Comparison of ENCODE assay signal across 17 mouse cellular contexts in the genomic region with DNA sequence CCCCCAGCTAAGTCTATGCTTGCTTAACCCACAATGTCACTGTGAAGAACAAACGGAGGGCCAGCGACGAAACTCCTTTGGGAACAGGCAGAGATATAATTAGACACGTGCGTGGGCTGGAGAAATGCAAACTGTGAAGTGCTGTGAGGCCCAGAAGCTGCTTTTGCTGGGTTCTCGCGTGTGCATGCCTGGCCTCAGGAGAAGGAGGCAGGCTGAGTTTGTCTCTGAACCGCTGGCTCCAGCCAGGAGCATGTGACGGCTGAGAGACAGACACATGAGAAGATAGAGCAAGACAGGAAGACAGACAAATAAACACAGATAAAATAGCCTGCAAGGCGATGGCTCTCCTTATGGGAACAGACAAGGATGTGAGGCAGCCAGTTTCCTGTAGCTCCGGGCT. TPM values are rescaled to one million over a fixed set of nuclear protein-coding genes. Genes with fewer than 3 reads are reported as not detected.
DNase-seq lines count a peak whose midpoint lies in the region; TF ChIP-seq lines count a peak whose summit lies in the region.
"Had no signal": no experiment of that assay in that cellular context is flagged by ENCODE, and none has a peak within 500 bp of the region (broad histone marks: within the 10 kb centered on the region; RNA-seq: fewer than 3 reads in every experiment).

No protein-coding gene starts in this region.

- no peak for TF ChIP-seq POLR2A in olfactory bulb, adult 2 months (IDR thresholded peaks at IDR 0.05; ENCODE audit: insufficient read depth, low read depth, low read length)

- no peaks in the 10 kb centered on the region for H3K36me3 ChIP-seq in limb, embryonic 10.5 days
- H3K36me3 ChIP-seq: G1E; midbrain, embryonic 10.5 days had no signal

- DNase-seq in cerebellum, postnatal 36 days: peak; percentile 22 to 27
- no peak for DNase-seq in cerebellum, postnatal 14 days
- DNase-seq in layer of hippocampus, adult 2 months (ENCODE audit: low spot score in 2 of 2): peak in 1 of 2 experiments; percentile 50
- DNase-seq in layer of hippocampus, postnatal 10 days (ENCODE audit: low spot score in 2 of 2): no peak
- peak; percentile 47 to 52 for DNase-seq in frontal cortex, postnatal 10 days (ENCODE audit: low spot score in 2 of 2)
- DNase-seq in thymus, postnatal 0 days (ENCODE audit: low spot score): no peak
- DNase-seq in limb, embryonic 10.5 days (ENCODE audit: low spot score): no peak
- DNase-seq: B cell, adult 2 months; embryo, embryonic 11 days; heart, adult 11 months; heart, postnatal 36 days; kidney, postnatal 25 days had no signal

- H3K27ac ChIP-seq in layer of hippocampus, adult 2 months: peak overlapping the region; percentile 85
- peak overlapping the region; percentile 79 for H3K27ac ChIP-seq in olfactory bulb, adult 2 months (ENCODE audit: insufficient read depth, low read depth, low read length)
- H3K27ac ChIP-seq in limb, embryonic 10.5 days: no peak overlapping the region
- H3K27ac ChIP-seq: liver, embryonic 14.5 days; midbrain, embryonic 10.5 days had no signal

- TF ChIP-seq CTCF in layer of hippocampus, adult 2 months (conservative IDR thresholded peaks at IDR 0.05): no peak
- no peak for TF ChIP-seq CTCF in olfactory bulb, adult 2 months (IDR thresholded peaks at IDR 0.05; ENCODE audit: insufficient read depth, low read depth, low read length)

- H3K27me3 ChIP-seq in limb, embryonic 10.5 days (ENCODE audit: low read depth, poor library complexity, severe bottlenecking): peaks cover 27% of the 10 kb centered on the region

- H3K4me1 ChIP-seq in olfactory bulb, adult 2 months (ENCODE audit: control insufficient read depth, insufficient read depth, low read length): peaks cover 57% of the 10 kb centered on the region
- H3K4me1 ChIP-seq in limb, embryonic 10.5 days: no peaks in the 10 kb centered on the region

- 23% methylated on average over 11 of the region's 11 CpGs for WGBS in olfactory bulb, adult 2 months
- 69% methylated on average over 11 of the region's 11 CpGs for WGBS in limb, embryonic 10.5 days

- H3K9me3 ChIP-seq in limb, embryonic 10.5 days (replicated peaks): no peaks in the 10 kb centered on the region
- H3K9me3 ChIP-seq: G1E; midbrain, embryonic 10.5 days had no signal

- H3K4me3 ChIP-seq in layer of hippocampus, adult 2 months: no peak overlapping the region
- no peak overlapping the region for H3K4me3 ChIP-seq in olfactory bulb, adult 2 months (ENCODE audit: insufficient read depth, low read depth, low read length)
- no peak overlapping the region for H3K4me3 ChIP-seq in limb, embryonic 10.5 days
- H3K4me3 ChIP-seq: erythroblast, embryonic 14.5 days; midbrain, embryonic 10.5 days had no signal

RNA-seq across cellular contexts. Expression of gene Unc5a, which starts 11.3 kb away (rescaled TPM):
- total RNA-seq in layer of hippocampus, adult 2 months (2021): 100 to 1,000 TPM; 146 to 148 TPM
- 10 to 100 TPM; 89.8 to 92.8 TPM for total RNA-seq in layer of hippocampus, postnatal 10 days (2021)
- not detected in 2 replicates for polyA plus RNA-seq in olfactory bulb, adult 2 months (2012; ENCODE audit: insufficient read depth, insufficient read length, low replicate concordance, missing spikeins)
- polyA plus RNA-seq in thymus, postnatal 0 days (2015; fragmentation: Nextera tagmentation; extraction: Ambion mirVana): 0.75 and 1.2 TPM in 2 replicates
- 1.3 and 1.6 TPM in 2 replicates for polyA plus RNA-seq in limb, embryonic 10.5 days (2016; fragmentation: Nextera tagmentation; extraction: Ambion mirVana)
- total RNA-seq: G1E had no signal
- polyA plus RNA-seq: erythroblast, embryonic 14.5 days had no signal

Comparison
In these comparisons a context has a peak if more than half of its experiments do, and no peak if none do; other contexts are left out.
1. DNase-seq: peak in cerebellum, postnatal 36 days (2 of 2) and frontal cortex, postnatal 10 days (2 of 2); none in cerebellum, postnatal 14 days (0 of 2), layer of hippocampus, postnatal 10 days (0 of 2), thymus, postnatal 0 days (single experiment) and limb, embryonic 10.5 days (single experiment).